Mouse (Mus musculus) myocyte (in vitro differentiated cells): Measurements from ENCODE around the gene Mstn.

Experiments used
- E2F4 ChIP-seq: IDR thresholded peaks from one replicate; pipeline ENCODE4 v1.6.1; 2011; ENCODE audit warnings: mild to moderate bottlenecking, control low read depth, moderate library complexity; ENCODE audit not compliant: insufficient read depth
- MYOD1 ChIP-seq, 3 experiments: IDR thresholded peaks; one replicate each; pipeline ENCODE4 v1.6.1; 2011; ENCODE audit warnings: control low read depth in 2 of 3, low read depth in 2 of 3, mild to moderate bottlenecking in 2 of 3, moderate library complexity in 1 of 3; ENCODE audit not compliant: insufficient read length in 2 of 3, control insufficient read depth in 1 of 3
- POLR2A ChIP-seq: IDR thresholded peaks from one replicate; pipeline ENCODE4 v1.6.1; 2011; ENCODE audit warnings: low read depth, mild to moderate bottlenecking, control low read depth, moderate library complexity; ENCODE audit not compliant: insufficient read length
- TCF3 ChIP-seq: IDR thresholded peaks from one replicate; pipeline ENCODE4 v1.6.1; 2011; ENCODE audit warnings: low read depth, control low read depth; ENCODE audit not compliant: insufficient read length

DNA sequence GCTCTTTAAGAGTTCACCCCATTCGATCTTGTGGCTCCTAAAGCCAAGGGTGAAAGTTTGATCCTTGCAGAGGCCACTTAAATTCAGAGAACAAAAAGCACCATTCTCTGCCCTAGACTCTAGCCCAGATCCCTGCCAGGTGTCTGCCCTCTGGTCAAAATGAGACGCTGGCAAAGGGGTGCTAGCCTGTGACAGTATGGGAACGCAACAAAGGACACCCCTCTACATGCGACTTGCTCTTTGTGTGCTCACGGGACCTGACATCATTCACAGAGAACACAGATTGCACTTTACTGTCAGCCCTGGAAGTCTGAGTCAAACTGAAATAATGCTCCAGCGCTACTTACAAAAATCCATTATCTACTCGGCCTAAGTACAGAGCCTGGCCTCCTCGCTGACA, 941 bp upstream of the Mstn start:
- no peak for TF ChIP-seq MYOD1 (IDR thresholded peaks at IDR 0.05; ENCODE audit: control insufficient read depth in 1 of 3, insufficient read length in 2 of 3, low read depth in 2 of 3)
- TF ChIP-seq TCF3: no peak
- no peak for TF ChIP-seq POLR2A
- no peak for TF ChIP-seq E2F4
